Mouse (Mus musculus) neutrophil, adult 5-6 weeks (primary cell): ENCODE data around the gene Uck1. TPM values are rescaled to one million over a fixed set of nuclear protein-coding genes. Genes with fewer than 3 reads are reported as not detected.
A peak's percentile ranks its signal among the peaks of the same experiment; 100 is the strongest.

ENCODE experiments used
- ATAC-seq: fragments of 151-379, 151-347 bp; 2 replicates; pipeline ENCODE4 v1.8.0; 2017; ENCODE audit warnings: mild to moderate bottlenecking, moderate TSS enrichment; ENCODE audit not compliant: insufficient number of reproducible peaks, poor library complexity, low FRiP score, severe bottlenecking; ENCODE audit errors: extremely low read depth
- total RNA-seq: library from RNA; stranded (forward); fragments of 200-1000 nt; gene quantifications from 2 replicates; pipeline ENCODE4 v1.2.3, GENCODE M21; 2017

The Uck1 gene
- total RNA-seq, 1 experiment from 2014 or later: 30.3 TPM

DNA sequence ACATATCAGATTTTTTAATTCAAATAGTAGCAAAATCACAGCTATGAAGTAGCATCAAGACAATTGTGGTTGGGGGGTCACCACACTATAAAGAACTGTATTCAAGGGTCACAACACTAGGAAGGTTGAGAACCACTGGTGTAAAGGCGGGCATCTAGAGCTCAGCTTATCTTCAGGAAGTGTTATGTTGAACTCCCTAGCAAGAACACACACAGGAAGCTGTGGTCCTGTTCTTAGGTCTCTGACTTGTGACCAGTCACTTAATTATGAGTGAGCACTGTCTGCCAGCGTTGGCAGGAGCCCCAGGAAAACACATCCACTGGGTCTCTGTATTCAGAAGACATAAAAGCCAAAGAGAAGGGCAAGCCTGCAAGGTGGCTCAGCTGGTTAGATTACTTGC is 22.3 kb upstream of the Uck1 start:
- ATAC-seq: no peak

DNA sequence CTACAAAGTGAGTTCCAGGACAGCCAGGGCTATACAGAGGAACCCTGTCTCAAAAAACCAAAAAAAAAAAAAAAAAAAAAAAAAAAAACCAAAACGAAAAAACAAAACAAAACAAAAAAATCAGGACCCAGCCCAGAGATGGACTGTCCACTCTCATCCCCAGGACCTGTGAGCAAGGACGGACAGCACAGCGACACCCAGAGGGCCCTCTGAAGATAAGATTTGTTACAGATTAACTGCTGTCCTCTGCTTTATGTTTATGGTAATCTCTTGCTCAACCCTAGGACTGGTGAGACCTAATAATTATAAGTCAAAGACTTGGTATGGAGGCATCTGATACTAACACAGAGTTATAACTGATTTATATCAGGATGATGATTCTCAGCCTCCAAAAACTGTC is 15.9 kb upstream of the Uck1 start:
- no peak for ATAC-seq

DNA sequence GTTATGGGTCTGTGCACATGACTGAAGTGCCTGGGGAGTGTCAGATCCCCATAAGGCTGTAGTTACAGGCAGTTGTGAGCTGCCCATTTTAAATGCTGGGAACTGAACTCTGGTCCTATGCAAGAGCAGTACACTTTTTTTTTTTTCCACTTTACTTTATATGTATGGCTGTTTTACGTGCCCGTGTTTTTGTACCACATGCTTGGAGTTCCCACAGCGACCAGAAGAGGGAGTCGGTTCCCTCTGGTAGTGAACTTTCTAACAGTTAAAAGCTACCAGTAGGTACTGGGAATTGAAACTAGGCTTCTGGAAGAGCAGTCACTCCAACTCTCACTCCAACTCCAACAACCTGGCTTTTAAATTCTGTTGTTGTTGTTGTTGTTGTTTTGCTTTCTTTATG is 676 bp upstream of the Uck1 start:
- ATAC-seq: peak; percentile 36; the same call in 1 of the 2 replicates

DNA sequence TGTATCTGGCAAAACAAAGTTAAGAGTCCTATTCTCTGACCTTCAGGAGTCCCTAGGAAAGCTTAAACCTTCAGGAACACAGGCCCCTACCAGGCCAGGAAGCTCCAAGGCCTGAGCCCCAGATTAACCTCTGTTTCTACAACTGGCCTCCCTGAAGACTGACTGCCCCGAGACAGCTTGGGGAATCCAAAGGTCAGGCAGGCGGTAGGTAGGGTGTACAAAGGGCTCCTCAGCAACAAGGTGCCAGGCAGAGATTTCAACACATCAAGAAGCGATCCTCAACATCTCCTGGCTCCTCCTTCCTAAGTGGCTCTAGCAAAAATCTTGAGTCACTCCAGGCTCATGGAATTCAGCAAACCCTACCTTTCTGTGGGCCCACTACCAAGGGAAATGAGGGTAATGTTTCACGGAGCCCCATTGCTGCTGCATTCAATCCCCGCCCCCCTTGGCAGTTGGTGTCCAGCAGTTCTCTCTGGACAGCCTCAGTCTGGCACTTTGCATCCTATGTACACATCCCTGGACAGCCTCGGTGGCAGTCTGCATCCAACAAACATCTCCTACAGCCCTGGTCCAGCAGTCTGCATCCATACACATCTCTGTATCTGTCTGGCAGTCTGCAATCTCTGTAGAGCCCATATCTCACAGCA is 949 bp downstream of the Uck1 start:
- no peak for ATAC-seq

DNA sequence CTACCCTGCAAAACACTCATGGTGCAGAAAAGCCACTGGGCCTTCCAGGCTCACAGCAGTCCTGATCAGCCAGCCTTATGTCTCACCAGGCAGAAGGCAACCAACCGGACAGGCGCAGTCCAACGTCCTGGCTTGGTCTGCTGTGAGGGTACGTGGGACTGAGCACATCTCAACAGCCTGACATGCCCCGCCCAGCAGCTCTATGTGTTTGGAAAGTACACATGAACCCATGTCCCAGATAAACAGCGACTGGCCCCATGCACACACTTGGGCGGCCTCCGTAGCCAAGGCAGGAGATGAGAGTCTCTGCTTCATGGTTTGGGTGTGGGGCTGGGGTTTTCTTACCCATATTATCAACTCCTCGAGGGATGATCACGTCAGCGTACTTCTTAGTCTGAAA is 3.7 kb downstream of the Uck1 start:
- no peak for ATAC-seq

DNA sequence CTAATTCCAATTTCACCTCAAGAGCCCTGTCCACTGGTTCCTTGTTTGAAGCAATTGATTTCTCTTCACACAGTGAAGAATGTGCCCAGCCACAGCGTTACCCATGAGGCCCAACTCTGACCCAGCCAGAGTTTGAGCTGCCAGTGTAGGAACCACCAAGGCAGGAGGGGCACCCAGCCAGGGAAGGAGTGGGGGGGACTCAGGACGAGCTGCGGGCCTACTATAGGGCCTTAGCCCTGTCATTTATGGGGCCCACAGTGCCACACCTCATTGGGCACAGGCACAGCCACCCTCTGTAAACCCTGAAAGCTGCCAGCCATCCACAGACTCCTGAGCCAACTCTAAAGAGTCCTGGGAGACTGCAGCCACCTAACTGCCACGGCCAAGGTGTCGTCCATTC is 5.4 kb downstream of the Uck1 start:
- no peak for ATAC-seq

DNA sequence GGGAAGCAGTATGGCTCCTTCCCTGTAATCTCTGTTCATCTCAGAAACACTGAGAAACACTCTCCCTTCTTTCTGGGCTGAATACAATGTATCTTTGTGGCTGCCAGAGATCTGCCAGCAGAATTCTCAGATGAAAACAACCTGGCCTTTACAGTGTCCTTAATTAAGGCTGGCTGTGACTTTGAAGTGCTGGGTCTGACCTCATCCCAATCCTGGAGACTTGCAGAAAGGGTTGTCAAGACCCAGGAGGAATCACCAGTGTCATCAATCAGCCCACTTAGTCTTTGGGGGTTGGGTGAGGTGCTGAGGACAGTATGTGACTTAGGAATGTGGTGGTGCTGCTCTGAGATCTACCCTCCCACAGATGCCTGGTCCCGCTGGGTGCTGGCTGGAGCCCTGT is 6.6 kb downstream of the Uck1 start:
- ATAC-seq: no peak

DNA sequence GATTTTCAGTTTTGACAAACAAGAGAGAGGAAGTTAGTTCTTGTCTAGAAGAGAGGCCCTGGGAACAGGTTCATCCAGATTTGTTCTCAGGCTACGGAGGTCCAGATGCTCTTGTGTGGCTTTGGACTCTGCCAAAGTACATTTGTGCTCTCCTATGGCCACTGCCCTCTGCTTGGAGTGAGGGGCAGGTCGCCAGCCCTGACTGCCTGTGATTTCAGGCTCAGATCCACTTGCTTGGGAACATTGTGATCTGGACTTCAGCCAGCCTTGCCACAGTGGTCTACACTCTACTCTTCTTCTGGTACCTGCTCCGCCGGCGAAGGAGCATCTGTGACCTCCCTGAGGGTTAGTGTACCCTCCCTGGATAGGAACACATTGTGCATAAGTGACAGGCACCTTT is 7.3 kb downstream of the Uck1 start:
- no peak for ATAC-seq

DNA sequence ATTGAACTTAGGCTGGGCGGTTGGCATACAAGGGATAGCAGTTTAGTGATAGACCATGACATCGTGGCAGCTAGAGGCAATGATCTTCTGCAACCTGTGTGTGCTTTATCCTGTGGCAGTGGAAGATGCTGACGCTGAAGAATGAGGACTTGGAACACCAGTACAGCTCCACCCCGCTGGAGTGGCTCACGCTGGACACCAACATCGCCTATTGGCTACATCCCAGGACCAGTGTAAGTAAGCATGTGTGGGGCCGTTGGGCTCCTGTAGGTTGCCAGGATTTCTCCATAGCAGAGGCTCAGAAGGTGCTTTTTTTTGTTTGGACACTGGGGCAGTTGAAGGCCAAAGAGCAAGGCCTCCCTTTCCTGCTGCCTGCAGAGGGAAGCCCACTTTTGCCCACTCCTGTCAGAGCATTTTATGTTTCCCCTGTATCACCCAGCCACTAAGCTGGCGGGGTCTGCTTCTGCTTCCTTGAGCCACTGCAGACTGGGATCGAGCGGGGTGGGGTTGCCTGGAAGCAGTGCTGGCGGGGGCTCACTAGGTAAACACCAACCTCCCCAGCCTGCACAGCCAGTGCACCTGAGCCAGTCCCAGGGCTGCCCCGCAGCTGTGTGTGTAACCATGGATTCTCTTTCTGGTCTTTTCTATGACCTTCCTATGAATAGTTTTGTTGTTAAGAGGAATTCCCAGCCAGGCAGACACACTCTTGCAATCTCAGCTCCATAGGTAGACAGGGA is 8.0 kb downstream of the Uck1 start:
- ATAC-seq: no peak

DNA sequence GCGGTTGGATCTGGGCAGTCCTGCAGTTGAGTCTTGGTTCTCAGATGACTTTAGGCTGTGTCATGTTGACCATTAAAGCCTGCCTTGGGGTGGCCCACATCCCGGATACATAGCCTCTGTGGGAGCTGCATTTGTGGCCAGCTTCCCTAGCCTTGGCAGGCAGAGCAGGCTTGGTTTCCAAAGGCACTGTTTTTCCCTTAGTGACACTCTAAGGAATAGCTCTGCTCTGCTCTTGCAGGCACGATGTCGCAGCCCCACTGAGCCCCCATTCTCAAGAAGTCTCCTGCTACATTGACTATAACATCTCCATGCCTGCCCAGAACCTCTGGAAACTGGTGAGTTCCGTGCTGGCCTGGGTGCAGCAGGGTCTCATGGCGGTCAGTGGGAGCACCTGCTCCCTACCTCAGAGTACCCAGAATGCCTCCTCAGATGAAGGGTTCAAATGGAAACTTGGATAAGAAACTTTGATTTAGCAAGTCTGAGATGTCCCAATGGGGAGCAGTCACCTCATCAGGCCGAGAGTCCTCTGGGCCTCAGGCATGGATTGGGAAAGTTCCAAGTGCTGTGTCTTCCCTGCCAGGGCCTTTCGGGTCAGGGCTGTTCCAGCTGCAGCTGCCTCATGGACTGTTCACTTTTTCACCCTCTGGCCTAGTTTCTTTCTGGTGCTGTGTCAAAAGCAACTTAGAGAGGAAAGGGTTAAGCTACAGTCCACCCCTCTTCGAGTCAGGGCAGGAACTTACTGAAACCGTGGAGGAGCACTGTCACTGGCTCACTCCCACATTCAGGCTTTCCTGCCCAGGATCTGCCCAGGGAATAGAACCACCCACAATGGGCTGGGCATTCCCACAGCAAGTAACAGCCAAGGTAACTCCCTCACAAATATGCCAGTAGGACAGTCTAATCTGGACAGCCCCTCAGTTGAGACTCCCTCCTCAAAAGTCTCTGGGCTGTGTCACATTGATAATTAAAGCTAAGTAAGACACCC is 11.3 kb downstream of the Uck1 start:
- no peak for ATAC-seq

DNA sequence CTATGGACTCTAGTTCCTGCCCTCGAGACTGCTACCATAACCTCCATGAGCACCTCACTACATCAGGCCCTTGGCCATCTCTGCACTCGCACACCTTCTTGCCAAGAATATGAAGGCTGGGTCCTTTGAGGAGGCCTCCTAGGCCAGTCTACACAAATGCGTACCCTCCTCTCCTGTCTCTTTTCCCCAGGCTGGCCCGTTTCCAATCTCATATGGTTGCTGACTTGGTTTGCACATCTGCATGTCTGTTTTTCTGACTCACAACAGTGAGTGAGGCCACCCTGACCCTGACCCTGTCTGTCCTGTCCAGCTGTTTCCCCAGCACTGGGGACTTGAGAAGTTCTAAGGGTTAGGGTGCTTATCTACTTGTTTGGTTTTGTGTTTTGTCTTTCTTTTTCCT is 13.2 kb downstream of the Uck1 start:
- ATAC-seq: no peak

DNA sequence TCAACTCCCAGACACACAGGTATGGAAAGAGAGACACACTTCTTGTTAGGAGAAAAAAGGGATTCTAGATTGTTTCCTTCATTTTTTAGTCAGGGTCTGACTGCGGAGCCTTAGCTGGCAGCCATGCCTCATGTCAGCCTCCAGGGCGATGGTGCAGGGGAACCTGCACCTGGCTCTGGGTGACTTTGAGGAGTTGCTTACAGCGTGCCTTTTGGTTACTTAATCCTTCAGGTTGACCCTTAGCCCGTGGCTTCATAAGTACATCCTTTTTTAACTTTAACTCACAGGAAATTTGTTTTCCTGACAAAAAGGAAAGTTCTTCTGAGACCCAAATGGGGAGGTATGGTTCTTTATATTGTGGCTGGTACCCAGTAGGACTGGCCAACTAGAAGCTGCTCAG is 17.0 kb downstream of the Uck1 start:
- no peak for ATAC-seq

DNA sequence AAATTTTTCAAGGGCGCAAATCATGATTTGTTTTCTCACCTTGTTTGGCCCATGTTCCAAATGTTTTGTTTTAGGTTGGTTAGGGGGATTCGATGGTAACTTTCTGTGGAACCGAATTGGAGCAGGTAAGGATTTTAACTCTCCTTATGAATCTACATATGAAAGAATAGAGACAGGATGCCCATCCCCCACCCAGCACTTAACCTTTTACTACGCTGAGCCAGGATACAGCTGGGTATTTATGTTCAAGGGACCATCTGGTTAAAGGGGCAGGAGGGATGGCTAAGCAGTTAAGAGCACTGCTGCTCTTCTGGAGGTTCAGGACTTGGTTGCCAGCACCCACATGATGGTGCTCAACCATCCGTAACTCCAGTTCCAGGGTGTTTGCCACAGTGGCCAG is 19.4 kb downstream of the Uck1 start:
- no peak for ATAC-seq

DNA sequence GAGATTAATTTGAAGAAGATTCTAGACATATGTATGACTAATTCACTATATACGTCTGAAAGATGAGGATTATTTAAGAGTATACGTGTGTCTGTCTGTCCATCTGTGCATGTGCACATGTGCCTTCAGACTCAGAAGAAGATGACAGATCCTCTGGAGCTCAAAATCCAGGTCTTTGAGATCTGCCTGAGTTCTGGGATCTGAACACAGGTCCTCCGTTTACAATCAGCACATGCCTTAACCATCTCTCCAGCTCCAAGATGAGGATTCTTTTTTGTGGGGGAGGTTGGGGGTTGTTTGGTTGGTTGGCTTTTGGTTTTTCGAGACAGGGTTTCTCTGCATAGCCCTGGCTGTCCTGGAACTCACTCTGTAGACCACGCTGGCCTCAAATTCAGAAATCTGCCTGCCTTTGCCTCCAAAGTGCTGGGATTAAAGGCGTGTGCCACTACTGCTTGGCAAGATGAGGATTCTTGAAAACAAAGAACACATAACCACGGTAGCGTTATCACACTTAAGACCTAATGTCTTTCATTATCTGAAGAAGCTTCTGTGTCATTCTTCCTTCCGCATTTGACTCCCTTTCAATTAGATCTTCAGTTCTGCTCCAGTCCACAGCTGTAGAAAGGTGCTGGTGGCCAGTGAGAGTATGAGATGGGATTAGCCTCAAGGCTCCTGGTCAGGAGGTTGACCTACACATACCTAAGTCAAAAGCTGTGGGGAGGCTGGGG is 21.1 kb downstream of the Uck1 start:
- ATAC-seq: no peak

DNA sequence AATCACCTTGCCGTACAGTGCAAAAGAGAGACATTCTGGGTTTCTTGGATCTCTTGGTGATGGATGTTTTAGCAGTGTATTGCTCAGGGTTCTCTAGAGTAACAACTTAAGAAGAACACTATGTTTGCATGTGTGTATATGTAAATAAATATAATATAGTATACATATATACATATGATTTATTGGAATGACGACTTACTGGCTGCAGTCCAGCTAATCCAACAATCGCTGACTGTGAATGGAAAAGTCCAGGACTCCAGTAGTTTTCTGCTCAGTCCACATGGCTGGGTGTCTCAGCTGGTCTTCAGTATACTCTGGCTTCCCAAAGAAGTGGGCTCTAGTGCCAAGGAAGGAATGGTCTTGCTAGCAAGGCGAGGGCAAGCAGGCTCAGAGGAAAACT is 22.4 kb downstream of the Uck1 start:
- ATAC-seq: no peak

DNA sequence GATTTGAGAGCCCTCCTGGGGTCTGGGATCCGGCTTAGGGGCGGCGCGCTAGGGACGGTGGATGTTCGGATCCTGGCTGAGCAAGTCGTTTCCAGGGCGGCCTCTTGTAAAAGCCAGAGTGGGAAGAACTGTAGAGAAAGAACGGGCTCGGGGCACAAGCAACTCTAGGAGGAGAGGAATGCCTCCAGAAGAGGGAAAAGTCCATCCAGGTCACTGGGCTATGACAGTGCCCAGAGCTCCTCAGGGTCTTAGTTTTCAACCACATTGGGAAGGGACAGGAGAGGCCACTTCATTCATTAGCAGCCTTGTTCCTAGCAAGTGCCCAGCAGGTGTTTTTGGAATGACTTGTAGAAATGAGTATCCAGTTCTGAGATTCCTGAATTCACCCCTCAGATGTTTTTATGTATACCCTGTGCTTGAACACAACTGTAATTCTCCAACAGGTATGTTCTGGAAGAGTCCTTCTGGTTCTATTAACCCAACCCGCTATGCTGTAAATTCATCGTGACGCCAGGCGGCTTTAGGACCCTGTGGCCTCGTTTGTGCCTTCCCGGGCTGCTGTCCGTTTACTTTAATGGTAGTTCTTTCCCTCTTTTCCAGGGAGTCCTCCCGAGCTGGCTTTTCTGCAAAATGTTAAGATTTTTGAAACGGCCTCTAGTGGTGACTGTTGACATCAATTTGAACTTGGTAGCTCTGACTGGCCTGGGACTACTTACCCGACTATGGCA is 23.0 kb downstream of the Uck1 start:
- ATAC-seq: no peak

DNA sequence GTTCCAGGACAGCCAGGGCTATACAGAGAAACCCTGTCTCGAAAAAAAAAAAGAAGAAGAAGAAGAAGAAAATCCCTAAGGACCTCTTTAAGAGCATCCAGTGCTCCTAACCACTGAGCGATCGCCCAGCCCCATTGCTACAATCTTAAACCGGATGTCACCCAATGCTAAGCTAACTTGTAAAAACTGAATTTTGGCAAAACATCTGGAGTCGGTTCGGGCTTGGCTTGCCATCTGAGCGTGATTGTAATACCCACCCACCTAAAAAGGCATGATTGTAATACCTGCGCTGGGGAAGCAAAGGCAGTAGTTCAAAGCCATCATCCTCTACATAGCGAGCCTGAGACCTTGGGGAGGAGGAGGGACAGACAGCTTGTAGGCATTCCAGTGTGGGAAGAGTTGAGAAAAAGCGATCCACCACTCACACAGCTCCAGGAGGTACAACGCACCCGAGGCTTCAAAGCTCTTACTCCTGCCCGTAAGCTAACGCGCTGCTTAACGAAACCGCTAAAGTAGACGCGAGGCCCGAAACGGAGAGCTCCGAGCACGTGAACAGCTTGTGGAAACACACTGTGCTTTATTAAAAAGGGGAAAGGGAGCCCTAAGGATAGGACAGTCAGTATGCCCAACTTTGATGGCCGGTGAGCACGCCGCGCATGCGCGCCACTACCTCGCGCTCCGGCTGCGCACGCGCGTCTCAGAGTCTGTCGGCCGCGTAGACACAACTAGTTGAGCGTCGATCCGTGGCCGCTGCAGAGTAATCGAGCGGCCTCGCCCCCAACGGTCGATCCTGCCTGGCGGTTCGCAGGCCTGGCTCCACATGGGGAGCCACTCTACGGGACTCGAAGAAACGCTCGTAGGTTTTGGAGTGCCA is 23.8 kb downstream of the Uck1 start, which contains the start of gene Pomt1:
Gene Pomt1, plus strand, starts transcription at position 705 of the 874 bp plus-strand sequence.
- peak; percentile 91 for ATAC-seq
